Mouse (Mus musculus) ZHBTc4 (cell line): ENCODE data around the gene Rbfox3.
A peak's percentile ranks its signal among the peaks of the same experiment; 100 is the strongest.

ENCODE experiments used
- DNase-seq: peaks from one replicate; pipeline ENCODE4 v3.0.0-alpha.2; 2011; ENCODE audit warnings: low read depth, low spot score

Gene Rbfox3

DNA sequence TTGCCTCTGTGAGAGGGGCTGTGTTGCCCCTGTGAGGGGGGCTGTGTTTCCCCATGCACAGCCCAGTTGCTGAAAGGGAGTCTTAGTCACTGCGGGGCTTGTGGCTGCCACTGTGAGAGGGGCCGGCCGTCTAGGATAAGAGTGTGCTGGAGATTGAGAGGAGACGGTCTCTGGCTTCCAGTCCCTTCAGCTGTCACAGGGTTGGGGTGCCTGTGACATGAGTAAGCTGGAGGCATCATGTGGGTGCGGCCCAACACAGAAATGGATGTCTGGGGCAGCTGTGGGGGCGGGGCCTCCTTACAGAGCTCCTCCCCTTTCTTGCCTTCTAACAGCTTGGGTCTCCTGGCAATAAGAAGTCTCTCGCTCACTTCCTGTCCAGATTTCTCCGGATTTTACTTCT, 182.0 kb downstream of the Rbfox3 start:
- DNase-seq, result peak; percentile 62

DNA sequence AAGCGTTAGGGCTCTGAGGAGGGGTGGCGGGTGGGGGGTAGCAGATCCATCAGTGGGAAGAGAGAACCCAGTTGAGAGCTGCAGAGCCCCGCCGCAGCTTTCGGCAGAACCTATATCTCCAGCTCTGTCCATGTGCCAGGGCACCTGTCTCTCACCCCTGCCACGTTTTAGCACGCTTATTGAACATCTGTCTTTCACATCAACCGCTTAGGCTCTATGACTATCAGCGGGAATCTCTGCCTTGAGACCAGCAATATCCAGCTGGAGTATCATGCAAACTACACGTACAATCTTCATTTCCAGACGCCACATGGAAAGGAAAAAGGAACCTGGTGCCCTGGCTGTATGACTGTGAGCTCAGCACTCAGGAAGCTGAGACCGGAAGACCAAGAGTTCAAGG, 182.6 kb downstream of the Rbfox3 start:
- no peak for DNase-seq

DNA sequence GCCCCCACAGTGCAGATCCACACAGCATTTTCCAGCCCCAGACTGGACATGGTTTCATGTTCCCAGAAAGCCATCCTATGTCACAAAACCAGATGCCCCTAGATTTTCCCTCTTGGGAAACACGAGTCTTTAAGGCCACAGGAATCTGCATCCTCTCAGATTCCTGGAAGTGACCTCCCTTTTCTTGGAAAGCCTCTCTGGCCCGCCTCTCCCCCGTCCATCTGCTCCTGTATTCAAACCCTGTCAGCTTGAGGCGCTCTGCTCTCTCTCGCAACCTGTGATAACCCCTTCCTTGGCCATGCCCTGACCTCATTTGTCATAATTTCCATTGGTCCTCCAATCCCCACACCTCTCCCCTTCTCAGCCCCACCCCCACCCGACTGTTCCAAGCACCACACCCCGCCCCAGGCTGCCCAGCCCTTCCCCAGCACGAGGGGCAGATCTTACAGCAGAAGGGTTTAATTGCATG, 183.3 kb downstream of the Rbfox3 start:
- peak; percentile 31 for DNase-seq

GRCm38 (mm10) chr11:118726430-118726829, 185.0 kb downstream of the Rbfox3 start:
- DNase-seq, result peak; percentile 27

GRCm38 (mm10) chr11:118724423-118724822, 187.0 kb downstream of the Rbfox3 start:
- DNase-seq, result no peak

DNA sequence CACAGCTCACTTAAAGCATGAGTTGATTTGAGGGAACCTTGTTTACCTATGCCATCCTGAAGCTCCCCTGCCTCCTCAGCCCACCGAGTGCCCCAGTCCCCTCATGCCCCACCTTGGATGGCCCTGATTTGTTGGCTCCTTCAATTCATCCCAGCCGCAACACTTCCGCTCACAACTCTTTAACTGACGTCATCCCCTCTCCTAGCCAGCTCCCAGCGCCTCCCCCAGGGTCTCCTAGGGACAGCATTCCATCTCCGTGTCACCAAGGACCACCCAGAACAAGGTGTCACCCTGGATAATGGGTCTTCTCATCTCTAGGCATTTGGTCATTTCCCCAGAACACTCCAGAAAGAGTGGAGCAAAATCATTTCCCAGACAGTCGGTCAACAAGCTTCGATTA, 188.2 kb downstream of the Rbfox3 start:
- DNase-seq, result no peak

DNA sequence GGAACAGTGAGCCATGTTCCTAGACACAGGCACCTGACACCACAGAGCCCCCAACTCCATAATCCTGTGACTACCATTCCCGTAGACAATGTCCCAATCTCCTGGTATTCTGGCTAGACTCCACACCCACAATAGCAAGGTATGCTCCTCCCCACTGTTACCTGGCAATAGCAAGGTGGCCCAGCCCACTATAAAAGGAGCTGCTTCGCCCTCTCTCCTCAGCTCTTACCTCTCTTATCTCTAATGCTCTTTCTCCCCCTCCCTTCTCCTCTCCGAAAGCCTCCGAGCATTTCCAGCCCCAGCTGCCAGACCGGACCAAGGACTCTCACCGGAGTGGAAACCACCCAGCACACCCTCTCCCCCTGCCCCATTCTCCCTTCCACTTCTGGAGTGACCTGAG, 189.5 kb downstream of the Rbfox3 start:
- no peak for DNase-seq

GRCm38 (mm10) chr11:118714601-118715524, 196.5 kb downstream of the Rbfox3 start:
- DNase-seq, result no peak

GRCm38 (mm10) chr11:118712761-118713160, 198.6 kb downstream of the Rbfox3 start:
- DNase-seq, result no peak

- DNase-seq, result no peak
These were observed 199.3 kb downstream of the Rbfox3 start for GRCm38 (mm10) chr11:118712058-118712457.

- DNase-seq, result no peak
These were observed 201.4 kb downstream of the Rbfox3 start for GRCm38 (mm10) chr11:118710035-118710434.

DNA sequence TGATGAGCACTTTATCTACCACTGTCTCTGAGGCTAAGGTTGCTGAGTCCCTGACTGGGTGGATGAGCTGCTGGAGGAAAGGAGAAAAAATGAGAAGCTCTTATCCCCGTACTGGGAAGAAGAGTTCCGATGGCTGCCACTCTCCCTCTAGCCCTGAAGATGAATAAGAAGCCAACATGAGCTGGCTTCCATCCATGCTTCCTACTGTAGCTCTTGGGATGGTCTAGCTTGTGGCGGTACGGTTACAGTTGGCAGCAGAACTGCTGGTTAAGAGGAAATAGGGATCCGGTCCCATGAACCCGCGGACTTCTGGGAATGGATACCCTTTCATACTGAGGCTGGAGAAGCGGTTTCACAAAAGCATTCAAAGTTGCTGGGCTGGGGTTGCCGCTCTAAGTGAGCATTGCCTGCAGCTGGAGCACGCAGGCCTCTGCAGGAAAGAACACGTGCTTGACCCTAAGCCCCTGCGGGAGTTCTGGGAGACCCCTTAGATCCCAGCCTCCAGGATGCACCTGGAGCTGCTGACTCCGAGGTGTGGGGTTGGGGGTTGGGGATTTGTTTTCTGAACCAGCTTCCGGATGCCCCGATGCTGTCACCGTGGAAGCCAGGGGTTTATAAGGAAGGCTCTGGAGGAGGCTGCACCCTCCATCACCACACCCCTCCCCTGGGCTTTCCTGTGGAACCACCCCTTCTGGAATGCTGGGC, 215.0 kb downstream of the Rbfox3 start:
- DNase-seq, result peak; percentile 19

- DNase-seq, result no peak
These were observed 218.1 kb downstream of the Rbfox3 start for GRCm38 (mm10) chr11:118693276-118693675.

GRCm38 (mm10) chr11:118690262-118690661, 221.1 kb downstream of the Rbfox3 start:
- DNase-seq, result no peak

DNA sequence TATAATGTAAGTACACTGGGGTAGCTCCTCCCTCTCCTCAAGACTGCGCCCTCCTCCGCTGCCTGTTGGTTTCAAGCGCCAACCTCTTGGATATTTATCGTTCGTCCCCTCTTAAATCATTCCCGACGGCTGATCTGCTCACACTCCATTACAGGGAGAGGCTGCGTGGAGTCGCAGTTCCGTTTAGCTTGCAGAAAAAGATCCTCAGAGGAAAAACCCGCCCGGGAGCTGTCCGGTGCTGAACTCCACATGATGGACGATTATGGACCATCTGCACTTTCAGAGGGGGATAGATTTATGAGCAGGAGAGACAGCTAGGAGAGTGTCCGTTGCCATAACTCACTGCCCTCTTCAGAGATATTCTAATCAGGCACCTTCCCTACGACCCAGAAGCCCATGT, 226.0 kb downstream of the Rbfox3 start:
- DNase-seq, result peak; percentile 55

DNA sequence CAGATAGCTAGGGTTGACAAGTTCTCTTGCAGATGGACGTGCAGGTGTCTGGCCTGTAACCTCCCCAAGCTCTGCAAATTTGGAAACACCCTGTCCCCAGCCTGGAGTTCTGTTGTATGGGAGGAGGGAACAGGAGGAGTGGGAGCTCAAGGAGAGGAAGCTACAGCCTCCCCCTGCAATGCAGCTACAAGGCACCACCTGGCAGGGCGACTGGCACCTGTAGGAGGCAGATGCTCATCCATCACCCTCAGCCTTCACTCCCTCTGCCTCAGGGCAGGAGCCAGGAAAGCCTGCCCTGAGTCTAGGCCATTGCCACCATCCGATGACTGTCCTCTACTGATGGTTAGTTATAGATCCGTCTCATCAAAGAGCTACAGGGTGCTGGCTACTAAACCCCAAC, 226.7 kb downstream of the Rbfox3 start:
- DNase-seq, result no peak

DNA sequence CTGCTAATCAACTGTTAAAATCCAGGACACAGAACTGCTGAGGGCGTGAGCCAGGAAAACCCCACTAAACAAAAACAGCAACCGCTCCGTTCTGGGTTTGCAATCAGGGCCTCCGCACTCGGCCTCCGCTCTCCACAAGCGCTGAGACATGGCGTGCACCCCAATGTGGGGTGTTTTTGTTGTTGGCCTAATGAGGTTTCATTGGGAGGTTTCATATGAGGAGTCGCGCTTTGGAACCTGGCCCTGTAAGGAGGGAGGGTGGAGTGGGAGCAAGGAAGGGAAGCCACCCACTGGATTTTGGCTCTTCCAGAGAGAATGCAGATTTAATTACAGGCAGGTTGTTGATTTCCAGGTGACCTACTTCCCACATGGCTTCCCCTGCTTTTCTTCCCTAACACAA, 230.7 kb downstream of the Rbfox3 start:
- no peak for DNase-seq

- DNase-seq, result no peak
These were observed 231.5 kb downstream of the Rbfox3 start for GRCm38 (mm10) chr11:118679736-118680410.

- DNase-seq, result no peak
These were observed 232.8 kb downstream of the Rbfox3 start for GRCm38 (mm10) chr11:118678515-118679104.

- no peak for DNase-seq
These were observed 234.1 kb downstream of the Rbfox3 start for GRCm38 (mm10) chr11:118677277-118677676.

GRCm38 (mm10) chr11:118676364-118676763, 235.0 kb downstream of the Rbfox3 start:
- DNase-seq, result no peak

DNA sequence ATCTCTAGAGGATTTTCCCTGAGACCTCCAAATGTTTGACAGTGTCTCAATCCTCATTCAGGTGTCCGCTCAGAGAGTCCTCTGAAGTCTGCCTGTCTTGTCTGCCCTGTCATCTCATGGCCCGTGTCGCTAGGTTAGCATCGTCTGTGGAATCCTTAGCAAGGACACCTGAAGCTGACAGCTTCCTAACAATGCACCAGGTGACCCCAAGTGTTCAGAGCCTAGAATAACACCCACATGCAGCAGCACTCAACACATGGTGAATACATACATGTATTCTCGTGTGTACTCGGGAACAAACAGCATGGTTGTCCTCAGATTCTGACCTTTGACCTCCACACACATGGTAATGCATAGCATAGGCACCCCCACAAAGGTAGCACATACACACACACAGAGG, 239.4 kb downstream of the Rbfox3 start:
- no peak for DNase-seq
